Mouse (Mus musculus) cerebellum, adult 8-10 months (tissue): ENCODE data around the gene Gm9495.
"Not testable (repeated sequence)": the region's sequence is repeated elsewhere in the genome, so short reads cannot be mapped to it uniquely, and the experiment has no call there.

Experiments used
- DNase-seq: peaks from one replicate; pipeline ENCODE4 v3.0.0; 2022

The Gm9495 gene

GRCm38 (mm10) chr8:69453465-69453864 is at the start of gene Gm9495:
Gene Gm9495 (minus strand): TSS chr8:69453565.
- not testable (repeated sequence) for DNase-seq

- peak; percentile 44 for DNase-seq
Observed at GRCm38 (mm10) chr8:69474946-69475345, 21.6 kb upstream of the Gm9495 start.

GRCm38 (mm10) chr8:69420018-69420417 is 33.3 kb downstream of the Gm9495 start:
- DNase-seq = not testable (repeated sequence)

GRCm38 (mm10) chr8:69414326-69414725 is 39.0 kb downstream of the Gm9495 start:
- DNase-seq = no peak

GRCm38 (mm10) chr8:69404768-69405167 is 48.6 kb downstream of the Gm9495 start:
- no peak for DNase-seq

GRCm38 (mm10) chr8:69399956-69400443 is 53.4 kb downstream of the Gm9495 start:
- DNase-seq = no peak

- DNase-seq = peak; percentile 35
Observed at GRCm38 (mm10) chr8:69399181-69399955, 54.0 kb downstream of the Gm9495 start.

- DNase-seq = peak; percentile 8
Observed at GRCm38 (mm10) chr8:69396196-69396595, 57.2 kb downstream of the Gm9495 start.

GRCm38 (mm10) chr8:69395050-69395789 is 58.1 kb downstream of the Gm9495 start:
- DNase-seq = peak; percentile 91

GRCm38 (mm10) chr8:69384361-69384760 is 69.0 kb downstream of the Gm9495 start:
- DNase-seq = no peak
